Mouse (Mus musculus): ENCODE results near the gene Acat1.

Gene Acat1

DNA sequence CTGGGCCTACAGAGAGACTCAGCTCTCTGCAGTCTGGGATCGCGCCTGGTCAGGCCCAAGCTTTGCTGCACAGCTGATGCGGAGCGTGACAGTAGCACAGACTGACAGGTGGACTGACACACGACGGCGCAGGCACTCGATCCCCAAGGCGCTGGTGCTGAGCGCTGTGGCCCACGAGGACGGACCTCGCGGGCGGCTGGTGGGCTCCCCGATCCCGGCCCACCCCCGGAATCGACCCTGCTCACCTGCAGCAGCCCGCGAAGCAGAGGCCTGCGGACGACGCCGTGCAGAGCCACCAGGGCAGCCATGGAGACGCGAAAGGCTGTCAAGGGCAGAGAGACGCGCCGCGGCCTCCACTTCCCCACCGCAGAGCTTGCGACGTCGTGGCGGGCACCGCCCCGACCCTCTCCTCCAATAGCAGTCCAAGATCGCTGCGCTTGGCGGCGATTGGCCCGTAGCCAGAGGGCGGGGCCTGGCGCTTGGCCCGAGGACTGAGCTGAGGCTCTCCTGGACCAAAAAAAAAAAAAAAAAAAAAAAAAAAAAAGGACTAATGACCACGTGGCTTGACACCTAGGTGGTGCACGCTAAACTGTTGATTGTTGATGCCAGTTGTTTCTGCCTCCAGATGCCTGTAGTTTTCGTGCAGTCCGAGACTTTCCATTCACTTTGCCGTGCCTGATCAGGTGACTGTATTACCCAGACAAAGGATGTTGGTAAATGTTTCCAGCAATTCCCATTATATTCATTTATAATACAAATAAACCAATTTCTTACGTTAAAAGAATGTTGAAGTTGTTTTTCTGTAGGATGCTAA lies at the start of gene Acat1:
Gene Acat1 (minus strand): TSS at position 415 of the 814 bp plus-strand sequence.
- peak; percentile 91 for DNase-seq (ENCODE audit: low spot score)

DNA sequence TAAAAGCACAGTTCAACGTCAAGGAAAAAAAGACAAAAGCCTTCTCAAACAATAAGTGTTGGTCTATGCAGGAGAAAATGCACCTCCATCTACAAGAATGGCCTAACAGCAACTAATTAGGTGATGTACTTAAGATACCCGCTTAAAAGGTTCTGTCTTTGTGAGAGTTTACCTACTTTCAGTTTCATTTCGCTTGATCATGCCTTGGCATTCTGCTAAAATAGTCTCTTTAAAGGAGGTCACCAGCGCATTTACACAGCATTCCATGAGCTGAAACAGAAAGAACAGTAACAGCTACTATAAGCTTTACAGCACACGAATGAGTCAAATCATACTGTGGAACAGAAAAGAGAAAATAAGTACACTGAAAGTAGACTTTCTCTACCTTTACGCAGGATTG lies 24.6 kb upstream of the Acat1 start:
- DNase-seq (ENCODE audit: low spot score), result no peak

DNA sequence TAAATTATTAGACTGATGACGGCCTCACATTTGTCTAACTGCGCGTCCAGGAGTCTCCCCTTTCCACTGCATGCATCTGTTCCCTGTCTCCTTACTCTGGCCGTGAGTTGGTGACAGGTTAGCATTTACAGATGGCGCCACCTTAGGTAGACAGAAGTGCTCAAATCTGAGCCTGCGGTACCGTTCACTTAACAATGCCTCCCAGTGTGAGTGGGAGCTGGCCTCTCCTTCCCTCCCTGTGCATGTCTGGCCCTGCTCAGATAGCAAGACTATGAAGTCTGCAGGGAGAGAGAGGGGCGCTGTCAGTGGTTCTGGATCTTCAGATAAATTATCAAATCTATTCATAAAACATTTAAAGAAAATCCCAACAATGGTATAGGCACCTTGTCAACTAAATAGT lies 5.1 kb upstream of the Acat1 start:
- DNase-seq (ENCODE audit: low spot score), result no peak

DNA sequence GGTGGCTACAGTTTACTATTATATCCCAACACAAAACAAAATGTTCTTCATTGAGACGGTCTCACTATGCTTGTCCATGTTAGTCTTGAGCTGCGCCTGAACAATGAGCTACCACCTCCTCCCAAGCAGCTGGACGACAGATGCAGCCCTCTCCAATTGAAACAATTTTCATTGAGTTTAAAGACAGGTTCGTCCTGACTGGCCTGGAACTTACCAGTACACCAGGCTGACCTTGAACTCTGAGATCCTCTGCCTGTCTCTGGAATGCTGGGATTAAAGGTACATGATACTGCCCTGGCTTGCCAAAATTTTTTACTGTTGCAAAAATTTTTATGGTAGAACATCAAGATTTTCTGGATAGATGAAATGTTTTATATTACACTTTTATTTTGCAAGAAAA lies 4.1 kb upstream of the Acat1 start:
- DNase-seq (ENCODE audit: low spot score), result no peak

DNA sequence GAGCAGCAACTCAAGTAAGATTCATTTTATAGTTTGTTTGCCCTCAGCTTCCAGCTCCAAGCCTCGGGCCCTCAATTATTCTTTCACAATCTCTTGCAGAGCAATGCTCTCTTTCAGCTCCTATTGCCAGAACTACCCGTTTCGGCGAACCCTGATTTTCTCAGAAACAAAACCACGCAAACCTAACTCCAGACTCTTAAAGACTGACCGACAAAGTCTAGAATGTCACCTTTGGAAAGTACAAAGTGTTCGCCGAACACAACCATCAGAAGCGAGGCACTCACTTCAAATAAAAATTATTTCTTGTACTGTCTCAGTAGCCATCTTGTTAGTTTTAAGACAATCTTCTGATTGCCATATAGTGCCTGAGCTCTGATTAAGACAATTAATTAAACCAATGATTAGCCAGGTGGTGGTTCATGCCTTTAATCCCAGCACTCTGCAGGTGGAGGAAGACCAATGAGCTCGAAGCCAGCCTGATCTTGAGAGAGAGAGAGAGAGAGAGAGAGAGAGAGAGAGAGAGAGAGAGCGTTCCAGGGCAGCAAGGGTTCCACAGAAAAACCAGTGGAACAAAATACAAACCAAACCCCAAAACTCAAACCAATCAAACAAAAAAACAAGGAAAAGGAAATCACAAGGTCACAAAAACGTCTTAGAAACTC lies 745 bp downstream of the Acat1 start:
- no peak for DNase-seq (ENCODE audit: low spot score)

DNA sequence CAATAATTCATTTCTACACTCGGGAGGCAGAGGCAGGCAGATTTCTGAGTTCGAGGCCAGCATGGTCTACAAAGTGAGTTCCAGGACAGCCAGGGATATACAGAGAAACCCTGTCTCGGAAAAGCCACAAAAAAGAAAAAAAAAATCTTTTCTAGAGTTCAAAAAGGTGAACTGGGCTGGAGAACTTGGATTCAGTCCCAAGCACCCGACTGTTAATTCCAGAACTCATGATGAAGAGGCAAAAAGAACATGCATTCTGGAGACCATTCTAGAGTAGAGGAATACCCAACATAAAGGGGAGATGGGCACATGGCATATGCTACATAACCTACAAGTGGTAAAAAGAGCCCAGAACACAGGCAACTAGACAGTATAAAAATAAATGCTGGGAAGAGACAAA lies 2.4 kb downstream of the Acat1 start:
- no peak for DNase-seq (ENCODE audit: low spot score)

DNA sequence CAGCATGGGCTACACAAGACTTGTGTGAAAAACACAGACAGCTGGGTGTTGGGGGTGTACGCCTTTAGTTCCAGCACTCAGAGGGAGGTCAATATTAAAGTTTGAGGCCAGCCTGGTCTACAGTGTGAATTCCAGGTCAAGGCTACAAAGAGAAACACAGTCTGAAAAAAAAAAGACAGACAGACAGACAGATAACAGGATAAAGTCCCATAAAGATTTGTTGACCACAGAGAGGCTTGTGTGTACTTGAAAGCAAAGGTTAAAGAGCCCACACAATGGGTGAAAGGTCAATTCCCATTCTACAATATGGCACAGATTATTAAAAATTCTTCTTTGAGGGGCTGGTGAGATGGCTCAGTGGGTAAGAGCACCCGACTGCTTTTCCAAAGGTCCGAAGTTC lies 3.0 kb downstream of the Acat1 start:
- DNase-seq (ENCODE audit: low spot score), result no peak

DNA sequence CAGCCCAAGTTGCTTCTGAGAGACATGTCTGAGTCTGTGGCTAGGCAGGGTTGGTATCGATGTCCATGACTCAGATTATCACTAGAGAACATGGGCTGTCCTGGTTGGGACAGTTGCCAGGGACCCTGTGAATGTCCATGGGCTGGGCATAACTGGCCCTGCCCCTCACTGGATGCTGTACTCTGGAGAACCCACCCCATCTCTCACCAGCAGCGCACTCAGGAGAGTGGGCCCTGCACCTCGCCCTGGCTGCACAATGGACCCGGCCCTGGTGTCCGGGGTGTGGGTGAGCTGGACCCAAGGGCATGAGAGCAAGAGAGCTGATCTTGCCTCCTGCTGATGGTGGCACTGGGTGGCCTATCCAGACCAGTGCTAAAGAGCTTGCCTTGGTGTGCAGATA lies 5.2 kb downstream of the Acat1 start:
- DNase-seq (ENCODE audit: low spot score), result no peak

DNA sequence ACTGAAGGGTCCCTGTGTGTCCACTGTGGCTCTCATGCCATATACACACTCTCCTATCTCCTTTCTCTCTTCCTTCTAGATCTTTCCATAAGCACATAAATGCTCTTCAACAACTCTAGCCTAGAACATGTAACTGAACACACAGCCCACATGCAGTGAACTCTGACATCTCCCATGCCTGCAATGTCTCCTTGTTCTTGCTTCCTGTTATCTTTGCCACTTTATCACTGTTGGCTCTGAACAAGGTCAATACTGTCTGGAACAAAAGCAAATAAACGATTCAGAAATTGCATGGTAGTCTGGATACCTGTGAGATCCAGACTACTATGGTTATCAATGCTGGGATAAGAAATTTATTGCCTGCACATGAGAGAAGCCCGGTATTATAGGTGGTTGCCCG lies 6.3 kb downstream of the Acat1 start:
- no peak for DNase-seq (ENCODE audit: low spot score)

DNA sequence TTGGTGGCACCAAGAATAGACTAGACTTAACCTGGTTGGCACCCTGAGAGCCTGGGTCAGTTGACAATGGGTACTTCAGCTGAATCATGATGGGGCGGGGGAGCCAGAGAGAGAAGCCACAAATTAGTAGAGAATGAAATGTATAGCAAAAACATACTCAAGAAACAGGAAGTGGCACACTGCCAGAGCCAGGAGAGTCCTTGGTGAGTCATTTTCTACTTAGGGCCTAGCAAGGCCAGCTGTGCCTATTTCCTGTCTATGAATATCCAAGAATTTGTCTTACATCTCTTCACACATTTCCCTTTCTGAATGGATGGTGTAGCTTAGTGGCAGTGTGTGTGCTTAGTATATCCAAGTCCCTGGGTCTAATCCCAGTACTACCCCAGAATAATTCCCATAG lies 6.8 kb downstream of the Acat1 start:
- no peak for DNase-seq (ENCODE audit: low spot score)

DNA sequence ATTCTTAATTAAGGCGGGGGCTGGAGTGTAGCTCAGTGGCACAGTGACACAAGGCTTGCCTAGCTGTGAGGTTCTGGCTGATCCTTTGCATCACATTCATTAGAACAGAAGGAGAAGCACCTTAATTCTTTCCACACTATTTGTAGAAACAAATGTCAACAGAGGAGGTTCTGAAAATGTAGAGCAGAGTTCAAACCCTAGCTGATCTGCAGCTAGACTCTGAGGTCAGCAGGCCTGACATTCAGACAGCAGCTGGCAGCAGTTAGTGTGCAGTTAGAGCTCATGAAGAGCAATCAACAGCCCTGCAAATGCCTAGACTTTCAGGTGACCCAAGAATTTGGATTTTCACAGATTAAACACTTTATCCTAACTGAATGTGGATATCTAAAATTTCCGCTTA lies 8.6 kb downstream of the Acat1 start:
- no peak for DNase-seq (ENCODE audit: low spot score)

DNA sequence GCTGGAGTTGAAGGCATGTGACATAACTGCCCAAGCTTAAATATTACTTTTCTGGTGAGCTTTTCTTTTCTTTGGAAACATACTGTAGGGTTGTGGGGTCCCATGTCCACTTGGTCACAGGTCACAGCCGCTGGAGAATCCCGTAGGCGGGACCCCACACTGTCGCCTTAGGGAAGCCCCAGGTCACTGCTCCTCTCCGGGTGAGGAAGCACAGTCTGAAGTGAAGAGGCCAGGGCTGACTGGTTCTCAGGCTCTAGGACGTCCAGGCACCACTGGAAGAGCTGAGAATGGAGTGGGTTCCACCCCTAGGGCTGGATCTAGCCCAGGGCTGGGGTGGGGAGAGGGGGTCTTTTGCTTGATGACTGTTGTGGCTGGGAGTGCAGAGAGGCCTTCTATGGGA lies 11.6 kb downstream of the Acat1 start:
- no peak for DNase-seq (ENCODE audit: low spot score)

DNA sequence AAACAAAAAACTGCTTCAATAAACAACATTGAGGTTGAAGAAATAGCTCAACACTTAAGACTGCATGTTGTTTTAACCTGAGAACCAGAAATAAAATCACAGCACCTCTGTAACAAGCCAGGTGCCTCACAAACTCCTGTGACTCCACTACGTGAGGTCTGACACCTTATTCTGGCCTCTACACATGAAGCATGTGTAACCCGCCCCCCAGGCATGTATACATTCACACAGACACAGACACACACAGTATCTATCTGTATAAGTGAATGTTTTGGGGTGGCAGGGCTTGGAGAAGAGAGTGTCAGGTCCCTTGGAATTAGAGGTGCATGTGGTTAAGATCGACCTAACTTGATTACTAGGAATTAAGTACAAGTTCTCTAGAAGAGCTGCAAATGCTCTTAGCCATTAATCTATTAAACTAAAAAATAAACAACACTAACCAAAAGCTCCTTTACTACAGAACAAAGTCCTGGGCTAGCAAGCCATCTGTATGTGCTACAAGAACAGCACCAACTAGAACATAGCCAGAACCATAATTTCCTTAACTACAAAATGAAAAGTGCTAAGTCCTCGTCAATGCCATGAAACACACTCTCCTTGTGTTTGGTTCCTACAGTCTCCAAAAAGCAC lies 13.1 kb downstream of the Acat1 start:
- DNase-seq (ENCODE audit: low spot score), result no peak

DNA sequence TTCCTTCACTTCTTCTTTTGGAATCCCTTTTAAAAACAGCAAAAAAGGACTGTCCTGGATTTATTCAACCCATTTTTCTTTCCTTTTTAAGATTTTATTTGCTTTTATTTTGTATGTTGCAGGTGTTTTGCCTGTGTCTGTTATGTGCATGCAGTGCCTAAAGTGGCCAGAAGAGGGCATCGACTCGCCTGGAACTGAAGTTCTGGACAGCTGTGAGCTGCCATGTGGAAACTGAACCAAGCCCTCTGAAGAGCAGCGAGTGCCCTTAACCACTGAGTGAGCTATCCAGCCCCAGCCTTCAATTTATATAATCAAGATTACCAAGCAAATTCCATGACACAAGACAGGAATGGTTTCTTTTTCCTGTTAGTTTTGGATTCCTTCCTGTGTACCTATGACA lies 15.4 kb downstream of the Acat1 start:
- DNase-seq (ENCODE audit: low spot score), result no peak

DNA sequence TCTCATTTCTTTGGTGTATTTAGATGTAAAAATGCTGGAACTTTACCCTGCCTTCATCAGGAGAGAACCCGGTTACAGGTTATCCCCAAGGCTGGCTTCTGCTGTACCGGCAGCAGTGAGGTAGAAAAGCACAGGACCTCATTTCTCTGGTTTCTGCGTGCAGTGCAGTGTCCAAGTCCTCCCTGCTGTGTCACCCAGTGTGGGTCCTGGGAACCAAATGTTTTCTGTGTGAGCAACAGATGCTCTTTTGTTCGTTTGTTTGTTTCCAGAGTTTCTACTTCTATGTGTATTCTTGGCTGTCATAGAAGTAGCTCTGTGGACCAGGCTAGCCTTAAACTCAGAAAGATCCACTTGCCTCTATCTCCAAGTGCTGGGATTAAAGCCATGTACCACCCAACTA lies 28.3 kb downstream of the Acat1 start:
- no peak for DNase-seq (ENCODE audit: low spot score)

DNA sequence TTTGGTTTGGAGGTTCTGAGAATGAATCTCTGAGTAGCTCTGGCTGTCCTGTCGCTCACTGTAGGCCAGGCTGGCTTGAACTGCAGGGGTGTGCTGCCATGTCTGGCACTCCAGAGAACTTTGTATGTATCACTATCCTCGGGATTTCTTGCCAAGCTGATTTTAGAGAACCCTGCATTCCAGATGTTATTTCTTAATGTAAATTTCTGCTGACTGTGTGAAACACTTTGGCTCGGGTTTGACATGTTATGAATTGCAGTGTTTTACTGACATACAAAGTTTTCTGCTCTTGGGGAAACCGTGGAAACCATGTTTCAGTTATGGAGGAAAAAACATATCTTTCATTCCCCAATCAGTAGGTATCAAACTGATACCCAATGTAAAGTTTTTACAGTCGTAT lies 34.5 kb downstream of the Acat1 start:
- no peak for DNase-seq (ENCODE audit: low spot score)

DNA sequence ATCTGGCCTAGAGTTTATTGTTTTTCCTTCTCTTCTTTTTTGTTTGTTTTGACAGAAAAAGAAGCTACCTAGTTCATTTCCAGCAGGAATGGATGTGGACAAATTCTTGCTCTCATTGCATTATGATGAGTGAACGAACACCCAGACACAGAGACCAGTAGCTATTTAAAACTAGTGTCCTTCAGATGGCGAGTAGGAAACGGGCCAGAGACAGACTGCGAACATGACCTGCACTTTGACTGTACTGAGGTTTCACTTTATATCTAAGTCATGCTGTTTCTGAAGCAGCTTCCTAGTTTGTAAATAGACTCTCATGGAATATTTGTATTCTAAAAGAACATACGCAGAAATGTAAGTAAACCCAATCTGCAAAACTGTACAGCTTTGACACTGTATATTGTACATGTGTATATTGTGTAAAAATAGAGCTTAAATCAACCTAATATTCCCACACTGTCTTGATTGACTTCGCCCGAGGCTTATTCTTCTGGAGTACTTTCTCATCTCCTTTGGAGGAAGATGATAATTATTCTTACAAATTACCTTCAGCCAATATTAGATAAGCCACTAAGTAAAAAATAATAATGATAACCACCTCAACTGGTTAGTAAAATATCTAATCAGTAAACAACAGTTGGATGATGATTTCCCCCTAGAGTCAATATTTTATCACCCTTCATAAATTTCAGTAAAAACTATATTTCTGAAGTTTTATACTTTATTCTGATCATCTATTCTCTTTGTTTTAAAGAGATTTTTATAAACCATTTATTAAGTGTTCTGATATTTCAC lies 37.5 kb downstream of the Acat1 start:
- DNase-seq (ENCODE audit: low spot score), result no peak

DNA sequence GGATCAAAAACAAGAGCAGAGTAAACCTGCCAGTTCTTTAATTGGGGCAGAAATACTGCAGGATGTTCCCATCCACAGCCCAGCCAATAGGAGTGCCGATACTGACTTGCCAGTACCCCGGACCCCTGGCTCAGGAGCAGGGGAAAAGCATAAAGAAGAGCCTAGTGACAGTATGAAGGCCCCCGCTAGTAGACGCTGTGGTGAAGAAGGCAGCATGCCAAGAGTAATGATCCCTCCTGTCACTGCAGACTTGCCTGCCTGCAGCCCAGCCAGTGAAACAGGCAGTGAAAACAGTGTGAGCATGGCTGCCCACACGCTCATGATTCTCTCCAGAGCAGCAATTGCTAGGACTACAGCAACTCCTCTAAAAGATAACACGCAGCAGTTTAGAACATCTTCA lies 39.5 kb downstream of the Acat1 start:
- DNase-seq (ENCODE audit: low spot score), result no peak

DNA sequence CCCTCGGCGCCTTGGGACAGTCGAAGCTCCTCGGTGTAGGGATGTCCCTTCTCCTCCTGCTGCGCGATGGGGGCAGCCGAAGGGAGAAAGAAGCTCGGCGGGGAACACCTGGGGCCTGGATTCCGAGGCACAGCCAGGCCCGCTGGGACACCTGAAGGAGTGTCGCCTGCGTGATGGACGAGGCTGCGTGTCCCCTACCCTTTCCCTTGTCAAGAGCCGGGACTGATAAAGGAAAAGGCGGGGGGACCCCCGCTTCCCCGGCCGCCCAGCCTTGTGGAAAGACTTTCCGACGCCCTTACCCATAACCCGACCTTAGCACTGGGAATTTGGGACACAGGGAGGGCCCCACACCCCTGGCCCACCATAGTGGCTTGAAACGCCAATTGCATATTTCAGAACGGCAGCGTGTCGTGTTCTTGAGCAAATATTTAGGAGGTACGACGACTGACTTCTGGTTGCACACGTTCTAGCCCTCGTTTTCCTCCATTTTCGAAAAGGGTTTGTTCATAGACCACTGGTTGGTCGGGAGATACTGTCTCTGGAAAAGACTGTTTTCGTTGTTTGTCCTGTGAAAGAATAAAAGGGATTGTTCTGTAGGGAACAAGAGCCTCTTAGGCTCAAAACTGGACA lies 72.7 kb downstream of the Acat1 start:
- DNase-seq (ENCODE audit: low spot score), result no peak

DNA sequence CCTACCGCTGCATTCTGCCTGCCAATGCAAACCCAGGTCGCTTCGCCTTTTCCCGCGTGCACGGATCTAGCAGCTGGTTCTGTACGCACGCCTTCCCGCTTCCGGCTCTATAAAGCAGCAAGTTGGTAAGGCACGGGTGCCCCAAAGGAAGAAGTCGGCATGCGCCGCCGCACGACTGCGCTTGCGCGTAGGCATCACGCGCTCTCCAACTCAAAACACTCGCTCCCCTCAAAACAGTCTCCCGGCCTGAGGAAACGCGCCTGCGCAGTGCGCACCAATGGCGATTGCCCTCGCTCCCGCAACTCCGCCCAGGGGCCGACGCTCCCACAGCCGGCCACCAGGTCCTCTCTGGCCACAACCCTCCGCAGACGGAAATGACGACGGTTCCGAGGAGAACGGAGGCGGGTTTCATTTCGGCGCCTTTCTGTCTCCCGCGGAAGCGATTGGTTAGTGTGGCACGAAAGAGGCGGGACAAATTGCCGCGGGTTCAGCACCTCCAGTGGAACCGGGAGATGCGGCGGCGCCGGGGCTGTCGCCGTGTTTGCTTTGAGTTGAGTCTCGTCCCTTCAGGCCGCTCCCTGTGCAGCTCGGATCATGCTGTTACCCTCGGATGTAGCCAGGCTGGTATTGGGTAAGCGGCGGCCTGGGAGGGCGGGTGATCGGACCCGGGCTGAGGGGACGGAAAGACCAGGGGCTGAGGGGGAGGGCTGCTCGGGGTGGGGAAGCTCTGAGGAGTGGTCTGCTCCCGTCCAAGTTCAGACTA lies 73.4 kb downstream of the Acat1 start, which contains the start of the genes Atm and Npat:
Gene Atm (minus strand): TSS at position 183 of the 763 bp plus-strand sequence.
Gene Npat (plus strand): TSS at position 490 of the 763 bp plus-strand sequence.
- DNase-seq (ENCODE audit: low spot score), result peak; percentile 100
